Mouse (Mus musculus) liver, embryonic 12.5 days (tissue): Measurements from ENCODE around the gene Iqcj. TPM values are rescaled to one million over a fixed set of nuclear protein-coding genes. Genes with fewer than 3 reads are reported as not detected.

Experiments used
- ATAC-seq: fragments of 200-750 bp; cut with Nextera tagmentation; 2 replicates; pipeline ENCODE4 v1.8.0; 2017; ENCODE audit warnings: moderate number of reproducible peaks, mild to moderate bottlenecking, moderate library complexity
- H3K27ac ChIP-seq: fragments of 300-500 bp; sonication (generic); 2 replicates; pipeline ENCODE4 v1.5.1; 2016; ENCODE audit warnings: mild to moderate bottlenecking
- H3K27me3 ChIP-seq: fragments of 300-500 bp; sonication (generic); replicated peaks from 2 replicates; pipeline ENCODE4 v1.6.1; 2016; ENCODE audit warnings: mild to moderate bottlenecking, moderate library complexity
- H3K36me3 ChIP-seq: fragments of 300-500 bp; sonication (generic); 2 replicates; pipeline ENCODE4 v1.6.1; 2016; ENCODE audit warnings: mild to moderate bottlenecking, moderate library complexity
- H3K4me1 ChIP-seq: fragments of 300-500 bp; sonication (generic); 2 replicates; pipeline ENCODE4 v1.6.1; 2016
- H3K4me2 ChIP-seq: fragments of 300-500 bp; sonication (generic); 2 replicates; pipeline ENCODE4 v1.6.1; 2016; ENCODE audit warnings: mild to moderate bottlenecking, moderate library complexity
- H3K4me3 ChIP-seq: fragments of 300-500 bp; sonication (generic); 2 replicates; pipeline ENCODE4 v1.5.1; 2016; ENCODE audit warnings: mild to moderate bottlenecking, moderate library complexity
- H3K9ac ChIP-seq: fragments of 300-500 bp; sonication (generic); 2 replicates; pipeline ENCODE4 v1.6.1; 2016; ENCODE audit warnings: mild to moderate bottlenecking, moderate library complexity
- H3K9me3 ChIP-seq: fragments of 300-500 bp; sonication (generic); replicated peaks from 2 replicates; pipeline ENCODE4 v1.6.1; 2016; ENCODE audit warnings: mild to moderate bottlenecking, moderate library complexity
- WGBS: fragments of 180-500 bp; shearing (Covaris S2); methylation state at CpG from one replicate; pipeline ENCODE4 v1.1.7; 2016; ENCODE audit not compliant: insufficient replicate concordance; 5-methylcytosine and 5-hydroxymethylcytosine counted together
- polyA plus RNA-seq: library from polyadenylated mRNA; unstranded; fragments of >200 nt; fragmentation: Nextera tagmentation; extraction: Ambion mirVana; gene quantifications from 2 replicates; pipeline ENCODE4 v1.2.1, GENCODE M21; 2016

Iqcj gene
- polyA plus RNA-seq: not detected in 2 replicates

DNA sequence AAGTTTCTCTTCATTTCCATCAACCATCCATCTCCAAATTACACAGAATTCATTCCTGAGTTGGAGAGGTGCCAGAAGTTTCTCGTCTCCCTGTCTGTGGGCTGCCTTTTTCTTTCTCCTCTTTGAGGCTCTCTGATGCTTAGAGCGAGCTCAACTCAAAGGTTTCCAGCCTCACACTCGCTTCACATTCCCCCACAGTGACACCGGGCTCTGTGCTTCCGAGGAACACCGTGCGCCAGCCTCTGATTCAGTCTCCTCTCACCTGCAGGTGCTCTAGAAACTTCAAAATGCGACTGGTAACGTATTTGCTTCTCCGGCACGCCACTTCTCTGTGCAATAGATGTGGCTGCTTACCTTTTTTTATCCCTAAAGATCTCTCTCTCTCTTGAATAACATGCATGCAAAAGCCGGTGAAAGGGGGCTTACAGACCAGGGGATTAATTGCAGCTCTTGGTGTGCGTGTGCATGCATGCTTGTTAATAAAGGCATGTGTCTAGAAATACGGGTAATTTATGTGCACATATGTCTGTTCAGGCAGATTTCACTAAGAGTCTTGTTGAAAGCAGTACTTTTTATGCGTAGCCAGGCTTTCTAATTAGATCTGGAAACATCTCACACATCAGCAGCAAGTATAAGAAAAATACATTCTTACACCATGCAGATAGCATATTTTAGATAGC lies at the start of gene Iqcj, which contains the start of gene Iqschfp:
Gene Iqcj, plus strand, starts transcription at position 195 of the 680 bp plus-strand sequence.
Gene Iqschfp, plus strand, starts transcription at position 207 of the 680 bp plus-strand sequence.
- ATAC-seq: no peak

DNA sequence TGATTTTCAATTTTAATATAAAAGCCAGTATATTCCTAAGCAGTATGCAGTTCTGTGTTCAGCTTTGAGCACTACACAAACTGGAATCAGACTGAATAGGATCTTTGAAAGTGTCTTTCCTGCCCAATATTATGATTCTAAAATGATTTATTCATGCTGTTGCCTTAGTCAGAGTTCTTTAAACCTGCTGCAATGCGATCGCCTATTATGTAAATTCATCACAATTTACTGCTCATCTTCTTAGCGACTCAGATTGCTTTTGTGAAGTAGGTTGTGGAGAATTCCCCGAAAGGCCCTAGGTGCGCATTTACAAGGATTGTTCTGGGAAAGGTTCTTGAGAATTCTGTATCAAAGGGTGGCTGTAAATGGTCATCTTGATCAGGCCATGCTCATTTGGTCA lies 39.6 kb upstream of the Iqcj start:
- Histone ChIP-seq H3K27ac (no peak overlapping the region), H3K4me3 (no peak overlapping the region), H3K27me3 (no peaks in the 10 kb centered on the region), H3K9ac (no peak overlapping the region), H3K4me1 (no peaks in the 10 kb centered on the region), H3K4me2 (no peak overlapping the region), H3K9me3 (no peaks in the 10 kb centered on the region), H3K36me3 (no peaks in the 10 kb centered on the region)
- 73% methylated on average over 5 of the region's 5 CpGs for WGBS
- no peak for ATAC-seq

More for the DNA sequence above, at the start of gene Iqcj, which contains the start of gene Iqschfp:
- Histone ChIP-seq H3K4me2 (no peak within 1 kb of the TSS), H3K9ac (no peak within 1 kb of the TSS), H3K9me3 (no peaks in the 10 kb centered on the region), H3K27ac (no peak within 1 kb of the TSS), H3K4me1 (no peaks in the 10 kb centered on the region), H3K36me3 (no peaks in the 10 kb centered on the region), H3K27me3 (no peaks in the 10 kb centered on the region), H3K4me3 (no peak within 1 kb of the TSS)
- 61% methylated on average over 15 of the region's 15 CpGs for WGBS

DNA sequence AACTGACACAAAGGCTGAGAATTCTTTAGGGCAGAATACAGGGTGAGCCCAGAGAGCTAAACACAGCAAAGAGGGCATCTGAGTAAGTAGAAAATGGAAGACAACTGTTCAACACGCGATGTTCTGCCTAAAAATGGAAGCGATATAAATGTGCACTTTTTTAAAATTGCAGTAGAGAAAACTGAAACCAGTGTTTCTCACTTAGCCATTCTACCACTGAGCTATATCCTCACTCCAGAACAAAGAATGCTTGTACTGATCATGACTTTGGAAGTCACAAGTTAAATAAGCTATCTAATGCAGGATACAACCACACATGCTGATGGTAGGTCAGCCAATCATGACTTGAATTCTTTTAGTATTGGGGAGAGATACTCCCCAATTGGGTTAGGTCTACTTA lies 30.5 kb upstream of the Iqcj start:
- Histone ChIP-seq H3K27me3 (no peaks in the 10 kb centered on the region), H3K4me3 (no peak overlapping the region), H3K9ac (no peak overlapping the region), H3K4me1 (no peaks in the 10 kb centered on the region), H3K36me3 (no peaks in the 10 kb centered on the region), H3K27ac (no peak overlapping the region), H3K4me2 (no peak overlapping the region), H3K9me3 (no peaks in the 10 kb centered on the region)
- ATAC-seq: no peak
- WGBS: 65% methylated on average over 3 of the region's 3 CpGs

DNA sequence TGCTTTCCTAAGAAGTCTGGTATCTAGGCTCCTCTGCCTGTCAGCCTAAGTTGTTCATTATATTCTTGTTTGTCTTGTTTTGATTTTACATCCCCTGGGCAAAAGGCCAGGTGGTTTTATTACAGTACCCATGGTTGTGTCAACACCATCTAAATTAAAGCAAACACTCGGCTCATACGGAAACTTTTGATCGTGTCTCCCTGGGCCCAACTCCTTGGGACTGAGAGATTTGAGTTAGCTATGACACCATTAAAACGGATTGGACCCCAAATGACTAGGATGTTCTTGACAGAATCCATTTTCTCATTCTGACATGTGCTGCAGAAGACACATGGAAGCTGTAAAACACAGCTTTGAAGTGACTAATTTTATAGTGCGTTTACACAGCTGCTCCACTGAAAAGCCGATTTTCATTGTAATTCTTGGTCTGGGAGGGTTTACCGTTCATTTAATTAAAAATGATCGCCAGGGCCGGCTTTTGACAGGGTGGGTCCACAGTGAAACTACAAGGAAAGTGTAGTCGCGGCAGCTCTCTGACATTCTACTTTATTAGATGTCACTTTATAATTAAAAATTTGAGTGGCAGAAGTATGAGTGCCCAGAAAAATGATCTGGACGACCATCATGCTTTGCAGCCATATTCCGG lies 24.5 kb upstream of the Iqcj start:
- no peak overlapping the region for H3K27ac ChIP-seq
- H3K4me2 ChIP-seq: no peak overlapping the region
- H3K27me3 ChIP-seq: no peaks in the 10 kb centered on the region
- WGBS: 67% methylated on average over 13 of the region's 13 CpGs
- H3K9ac ChIP-seq: no peak overlapping the region
- H3K4me3 ChIP-seq: no peak overlapping the region
- no peaks in the 10 kb centered on the region for H3K9me3 ChIP-seq
- no peak for ATAC-seq
- no peaks in the 10 kb centered on the region for H3K36me3 ChIP-seq
- H3K4me1 ChIP-seq: no peaks in the 10 kb centered on the region

DNA sequence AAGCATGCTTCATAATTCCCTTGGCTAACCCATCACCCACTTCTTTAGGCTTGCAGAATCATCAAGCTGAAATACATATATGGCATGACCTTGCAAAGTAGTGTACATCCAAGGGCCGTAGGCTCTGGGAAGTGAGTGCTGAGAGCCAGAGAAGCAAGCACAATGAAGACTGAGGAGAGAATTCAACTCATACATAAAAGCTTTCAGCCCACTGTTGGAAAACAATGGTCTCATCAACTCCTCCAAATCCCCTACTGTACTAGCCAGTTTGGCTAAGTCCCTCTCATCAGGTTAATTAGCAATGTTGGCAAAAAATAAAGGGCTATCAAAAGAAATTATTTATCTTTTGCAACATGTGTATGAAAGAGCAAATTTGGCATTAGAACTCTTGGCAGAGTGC lies 22.6 kb upstream of the Iqcj start:
- H3K4me1 ChIP-seq: no peaks in the 10 kb centered on the region
- H3K27me3 ChIP-seq: no peaks in the 10 kb centered on the region
- H3K36me3 ChIP-seq: no peaks in the 10 kb centered on the region
- no peak overlapping the region for H3K9ac ChIP-seq
- no peak overlapping the region for H3K27ac ChIP-seq
- no peak overlapping the region for H3K4me2 ChIP-seq
- 58% methylated on average over 1 of the region's 1 CpGs for WGBS
- no peak for ATAC-seq
- no peak overlapping the region for H3K4me3 ChIP-seq
- H3K9me3 ChIP-seq: no peaks in the 10 kb centered on the region

DNA sequence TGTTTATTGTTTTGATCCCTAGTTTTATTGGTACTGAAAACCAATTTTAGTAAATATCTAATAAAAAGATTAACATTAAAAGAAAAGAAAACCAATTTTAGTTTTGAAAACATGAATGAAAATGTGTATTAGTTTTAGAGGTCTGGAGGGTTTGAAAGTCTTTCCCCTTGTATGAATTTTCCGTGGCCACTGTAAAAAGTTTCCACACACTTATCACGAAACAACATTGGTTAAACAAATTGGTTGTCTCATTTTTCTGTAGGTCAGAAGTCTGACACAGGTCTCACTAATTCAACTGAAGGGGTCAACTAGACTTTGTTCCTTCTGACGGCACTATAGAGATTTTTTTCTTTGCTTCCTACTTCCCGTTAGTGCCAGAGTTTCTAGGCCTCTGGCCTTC lies 14.8 kb upstream of the Iqcj start:
- Histone ChIP-seq H3K27me3 (no peaks in the 10 kb centered on the region), H3K27ac (no peak overlapping the region), H3K4me1 (no peaks in the 10 kb centered on the region), H3K9me3 (no peaks in the 10 kb centered on the region), H3K9ac (no peak overlapping the region), H3K4me3 (no peak overlapping the region), H3K4me2 (no peak overlapping the region), H3K36me3 (no peaks in the 10 kb centered on the region)
- 54% methylated on average over 4 of the region's 4 CpGs for WGBS
- no peak for ATAC-seq

DNA sequence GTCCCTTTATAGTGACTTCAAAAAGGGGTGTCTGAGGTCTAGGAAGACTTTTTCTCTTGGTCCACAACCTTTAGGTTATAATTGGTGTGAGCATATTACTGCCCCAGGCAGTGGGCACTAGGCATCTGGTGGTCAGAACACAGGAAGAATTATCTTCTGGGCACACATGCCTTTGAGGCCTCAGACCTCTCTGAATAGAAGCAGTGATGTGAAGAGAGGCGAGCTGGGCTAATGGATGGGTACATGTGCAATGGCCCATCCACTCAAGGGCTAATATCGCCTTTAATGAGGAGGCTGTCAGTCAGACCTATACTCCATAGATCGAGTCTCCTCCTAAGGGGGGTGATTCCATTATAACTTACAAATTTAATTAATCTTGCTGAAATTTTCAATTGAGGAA lies 7.7 kb upstream of the Iqcj start:
- Histone ChIP-seq H3K4me1 (no peaks in the 10 kb centered on the region), H3K9ac (no peak overlapping the region), H3K27me3 (no peaks in the 10 kb centered on the region), H3K4me3 (no peak overlapping the region), H3K9me3 (no peaks in the 10 kb centered on the region), H3K27ac (no peak overlapping the region), H3K36me3 (no peaks in the 10 kb centered on the region), H3K4me2 (no peak overlapping the region)
- ATAC-seq: no peak
- WGBS: 51% methylated on average over 3 of the region's 3 CpGs

DNA sequence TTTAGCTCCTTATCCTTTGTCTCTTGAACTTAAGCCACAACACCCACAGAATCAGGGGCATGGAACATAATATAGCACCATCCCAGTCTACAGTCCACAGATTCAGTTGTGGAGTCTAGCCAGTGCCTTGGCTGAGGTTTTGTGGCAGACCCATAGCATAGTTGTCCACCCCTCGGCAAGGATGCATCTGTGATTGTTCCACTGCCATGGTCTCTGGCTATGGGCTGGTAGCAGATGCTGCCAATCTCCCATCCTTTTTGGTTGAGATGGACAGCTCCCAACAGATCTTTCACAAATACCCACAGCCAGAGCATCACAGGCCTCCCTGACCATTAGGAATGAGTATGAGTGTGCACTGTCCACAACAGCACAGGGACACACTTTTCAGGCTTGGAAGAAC lies 5.8 kb upstream of the Iqcj start:
- Histone ChIP-seq H3K9me3 (no peaks in the 10 kb centered on the region), H3K9ac (no peak overlapping the region), H3K4me1 (no peaks in the 10 kb centered on the region), H3K36me3 (no peaks in the 10 kb centered on the region), H3K27me3 (no peaks in the 10 kb centered on the region), H3K4me2 (no peak overlapping the region), H3K4me3 (no peak overlapping the region), H3K27ac (no peak overlapping the region)
- ATAC-seq: no peak
- 46% methylated on average over 1 of the region's 1 CpGs for WGBS

DNA sequence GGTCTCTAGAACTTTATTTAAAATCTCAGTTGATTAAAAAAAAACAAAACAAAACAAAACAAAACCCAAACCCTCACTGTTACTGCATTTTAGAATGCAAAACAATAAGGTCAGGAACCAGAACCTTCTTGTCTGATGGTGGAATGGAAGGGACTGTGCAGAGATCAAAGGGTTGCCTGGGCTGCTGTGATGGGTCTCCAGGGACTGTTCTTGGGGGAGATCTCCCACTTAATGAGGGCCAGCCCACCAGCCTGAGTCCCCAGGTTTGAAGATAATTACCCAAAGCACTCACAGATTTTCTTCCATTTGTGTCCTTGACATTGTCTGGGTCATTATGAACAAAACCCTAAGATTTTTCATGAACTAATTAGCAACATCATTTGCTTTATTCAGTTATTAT lies 4.8 kb upstream of the Iqcj start:
- Histone ChIP-seq H3K4me3 (no peak overlapping the region), H3K27ac (no peak overlapping the region), H3K27me3 (no peaks in the 10 kb centered on the region), H3K4me2 (no peak overlapping the region), H3K9ac (no peak overlapping the region), H3K36me3 (no peaks in the 10 kb centered on the region), H3K9me3 (no peaks in the 10 kb centered on the region), H3K4me1 (no peaks in the 10 kb centered on the region)
- ATAC-seq: no peak

DNA sequence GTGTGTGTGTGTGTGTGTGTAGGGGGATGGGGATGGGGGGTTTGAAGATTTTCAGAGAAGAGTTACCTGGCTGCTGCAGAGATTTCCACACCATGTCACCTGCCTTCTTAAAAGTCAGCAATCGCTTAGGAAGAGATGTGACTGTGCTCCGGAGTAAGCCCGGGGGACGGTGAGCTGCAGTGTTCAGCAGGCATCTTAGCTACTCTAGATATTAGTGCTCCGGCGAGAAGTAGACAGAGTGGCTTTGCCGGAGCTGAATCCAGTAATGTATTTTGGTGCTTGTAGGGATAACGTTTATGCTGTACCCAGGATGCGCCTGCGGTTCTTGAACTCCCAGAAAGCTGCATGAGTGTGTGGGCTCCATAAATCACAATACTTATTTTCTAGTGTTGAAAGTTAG lies 748 bp downstream of the Iqcj start:
- no peaks in the 10 kb centered on the region for H3K27me3 ChIP-seq
- H3K4me1 ChIP-seq: no peaks in the 10 kb centered on the region
- 86% methylated on average over 10 of the region's 10 CpGs for WGBS
- no peak overlapping the region for H3K9ac ChIP-seq
- H3K4me3 ChIP-seq: no peak overlapping the region
- H3K4me2 ChIP-seq: no peak overlapping the region
- ATAC-seq: no peak
- no peak overlapping the region for H3K27ac ChIP-seq
- no peaks in the 10 kb centered on the region for H3K9me3 ChIP-seq
- no peaks in the 10 kb centered on the region for H3K36me3 ChIP-seq

DNA sequence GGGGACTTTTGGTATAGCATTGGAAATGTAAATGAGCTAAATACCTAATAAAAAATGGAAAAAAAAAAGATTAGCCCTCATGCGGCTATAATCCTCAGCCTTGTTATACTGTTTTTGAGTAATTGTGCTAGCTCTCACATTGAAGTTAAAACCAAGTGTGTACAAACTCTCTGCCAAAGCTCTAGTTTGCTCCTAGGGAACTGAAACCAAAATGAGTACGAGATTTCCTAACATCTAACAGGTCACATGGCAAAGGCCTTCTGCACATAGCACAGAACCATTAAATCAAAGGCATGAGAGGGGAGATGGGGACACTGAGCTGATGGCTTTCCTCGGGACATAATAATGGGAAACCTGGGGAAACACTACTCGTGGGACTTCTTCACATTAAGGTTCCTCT lies 10.5 kb downstream of the Iqcj start:
- H3K4me3 ChIP-seq: no peak overlapping the region
- no peaks in the 10 kb centered on the region for H3K4me1 ChIP-seq
- no peaks in the 10 kb centered on the region for H3K36me3 ChIP-seq
- 68% methylated on average over 4 of the region's 4 CpGs for WGBS
- no peaks in the 10 kb centered on the region for H3K27me3 ChIP-seq
- H3K9me3 ChIP-seq: no peaks in the 10 kb centered on the region
- H3K9ac ChIP-seq: no peak overlapping the region
- no peak overlapping the region for H3K4me2 ChIP-seq
- H3K27ac ChIP-seq: no peak overlapping the region
- no peak for ATAC-seq

DNA sequence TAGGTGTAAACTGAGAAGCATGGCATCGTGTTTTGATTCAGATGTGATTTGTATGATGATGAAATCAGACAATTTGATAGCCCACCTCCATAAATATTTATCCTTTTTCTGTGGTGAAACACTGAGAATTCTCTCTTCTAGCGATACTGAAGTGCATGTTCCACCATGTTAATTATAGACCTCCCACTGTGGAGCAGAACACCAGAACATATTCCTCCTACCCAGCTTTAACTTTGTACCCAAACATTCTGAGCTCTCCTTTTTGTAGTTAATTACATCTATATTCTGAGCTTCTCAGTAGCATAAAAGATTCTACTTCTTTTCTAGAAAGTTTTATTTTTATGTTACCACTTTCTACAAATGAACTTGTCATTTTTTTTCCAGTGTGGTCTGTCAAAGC lies 16.6 kb downstream of the Iqcj start:
- Histone ChIP-seq H3K36me3 (no peaks in the 10 kb centered on the region), H3K27ac (no peak overlapping the region), H3K9ac (no peak overlapping the region), H3K27me3 (no peaks in the 10 kb centered on the region), H3K9me3 (no peaks in the 10 kb centered on the region), H3K4me1 (no peaks in the 10 kb centered on the region), H3K4me3 (no peak overlapping the region), H3K4me2 (no peak overlapping the region)
- WGBS: 61% methylated on average over 2 of the region's 2 CpGs
- ATAC-seq: no peak

DNA sequence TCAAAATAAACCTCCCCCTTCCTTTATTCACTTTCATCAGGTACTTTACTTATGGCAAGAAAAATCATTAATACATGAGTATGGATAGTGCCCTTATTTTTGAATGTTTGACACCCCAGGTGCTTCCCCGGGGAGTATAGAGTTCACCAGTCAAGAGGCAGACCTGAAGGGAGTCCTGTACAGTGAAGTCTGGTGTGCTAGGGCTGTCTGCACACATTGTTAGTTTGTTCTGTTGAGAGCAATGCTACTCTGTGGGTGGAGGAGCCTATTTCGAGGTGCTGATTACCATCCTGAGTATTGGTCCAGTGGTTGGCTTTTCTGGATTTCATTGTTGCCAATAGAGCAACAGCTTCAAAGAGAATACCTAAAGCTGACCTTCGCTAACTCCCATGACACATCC lies 26.1 kb downstream of the Iqcj start:
- Histone ChIP-seq H3K27me3 (no peaks in the 10 kb centered on the region), H3K9me3 (no peaks in the 10 kb centered on the region), H3K9ac (no peak overlapping the region), H3K4me2 (no peak overlapping the region), H3K36me3 (no peaks in the 10 kb centered on the region), H3K27ac (no peak overlapping the region), H3K4me1 (no peaks in the 10 kb centered on the region), H3K4me3 (no peak overlapping the region)
- no peak for ATAC-seq
- 53% methylated on average over 3 of the region's 3 CpGs for WGBS
